Mouse (Mus musculus) heart, embryonic 15.5 days (tissue): ENCODE measurements around the gene Tssk6. TPM values are rescaled to one million over a fixed set of nuclear protein-coding genes. Genes with fewer than 3 reads are reported as not detected.

Experiments used
- ATAC-seq: fragments of 200-750 bp; cut with Nextera tagmentation; replicated peaks from 2 replicates; pipeline ENCODE4 v1.8.0; 2017; ENCODE audit warnings: low read depth, moderate TSS enrichment; ENCODE audit not compliant: insufficient number of reproducible peaks, insufficient read depth, low FRiP score
- H3K27ac ChIP-seq: fragments of 300-500 bp; sonication (generic); 2 replicates; pipeline ENCODE4 v1.5.1; 2015; ENCODE audit warnings: mild to moderate bottlenecking, inconsistent platforms
- H3K27me3 ChIP-seq: fragments of 300-500 bp; sonication (generic); 2 replicates; pipeline ENCODE4 v1.6.1; 2015; ENCODE audit warnings: inconsistent platforms
- H3K36me3 ChIP-seq: fragments of 300-500 bp; sonication (generic); 2 replicates; pipeline ENCODE4 v1.6.1; 2015; ENCODE audit warnings: mild to moderate bottlenecking, inconsistent platforms
- H3K4me1 ChIP-seq: fragments of 300-500 bp; sonication (generic); replicated peaks from 2 replicates; pipeline ENCODE4 v1.6.1; 2015; ENCODE audit warnings: inconsistent platforms
- H3K4me2 ChIP-seq: fragments of 300-500 bp; sonication (generic); 2 replicates; pipeline ENCODE4 v1.6.1; 2015; ENCODE audit warnings: inconsistent platforms, mild to moderate bottlenecking, moderate library complexity
- H3K4me3 ChIP-seq: fragments of 300-500 bp; sonication (generic); 2 replicates; pipeline ENCODE4 v1.5.1; 2015; ENCODE audit warnings: mild to moderate bottlenecking, inconsistent platforms
- H3K9ac ChIP-seq: fragments of 300-500 bp; sonication (generic); 2 replicates; pipeline ENCODE4 v1.6.1; 2015; ENCODE audit warnings: mild to moderate bottlenecking, inconsistent platforms
- H3K9me3 ChIP-seq: fragments of 300-500 bp; sonication (generic); replicated peaks from 2 replicates; pipeline ENCODE4 v1.6.1; 2016; ENCODE audit warnings: inconsistent platforms
- whole genome bisulfite sequencing: fragments of 180-500 bp; shearing (Covaris S2); methylation state at CpG from one replicate; pipeline ENCODE4 v1.1.7; 2015; ENCODE audit warnings: mixed read lengths; 5-methylcytosine and 5-hydroxymethylcytosine counted together
- polyA plus RNA-seq: library from polyadenylated mRNA; unstranded; fragments of >200 nt; fragmentation: Nextera tagmentation; extraction: Ambion mirVana; gene quantifications from 2 replicates; pipeline ENCODE4 v1.2.1, GENCODE M21; 2015

Tssk6 gene
- polyA plus RNA-seq, 1 experiment from 2014 or later = 1.5 TPM

GRCm38 (mm10) chr8:69901484-69902162 is 361 bp upstream of the Tssk6 start:
- Histone ChIP-seq H3K4me2 (peak overlapping the region; percentile 90), H3K9ac (peak overlapping the region; percentile 71), H3K9me3 (no peaks in the 10 kb centered on the region), H3K36me3 (peaks cover 3% of the 10 kb centered on the region), H3K4me1 (peaks cover 64% of the 10 kb centered on the region), H3K4me3 (peak overlapping the region; percentile 79), H3K27me3 (no peaks in the 10 kb centered on the region), H3K27ac (peak overlapping the region; percentile 93)
- WGBS = 1% methylated on average over 41 of the region's 41 CpGs
- ATAC-seq = peak; percentile 65

GRCm38 (mm10) chr8:69903063-69903542 is 1.1 kb downstream of the Tssk6 start:
- Histone ChIP-seq H3K36me3 (peaks cover 8% of the 10 kb centered on the region), H3K9ac (peak overlapping the region; percentile 70), H3K9me3 (no peaks in the 10 kb centered on the region), H3K27ac (peak overlapping the region; percentile 93), H3K4me2 (peak overlapping the region; percentile 90), H3K27me3 (no peaks in the 10 kb centered on the region), H3K4me3 (peak overlapping the region; percentile 79), H3K4me1 (peaks cover 50% of the 10 kb centered on the region)
- under 1% methylated on average over 45 of the region's 45 CpGs for WGBS
- ATAC-seq = peak; percentile 87

GRCm38 (mm10) chr8:69904096-69904495 is 2.1 kb downstream of the Tssk6 start:
- ATAC-seq = no peak
- H3K9ac ChIP-seq = no peak overlapping the region
- H3K27me3 ChIP-seq = no peaks in the 10 kb centered on the region
- no peaks in the 10 kb centered on the region for H3K9me3 ChIP-seq
- H3K36me3 ChIP-seq = peaks cover 16% of the 10 kb centered on the region
- 79% methylated on average over 8 of the region's 8 CpGs for WGBS
- no peak overlapping the region for H3K4me3 ChIP-seq
- peaks cover 43% of the 10 kb centered on the region for H3K4me1 ChIP-seq
- no peak overlapping the region for H3K4me2 ChIP-seq
- H3K27ac ChIP-seq = no peak overlapping the region

- Histone ChIP-seq H3K36me3 (peaks cover 35% of the 10 kb centered on the region), H3K9me3 (no peaks in the 10 kb centered on the region), H3K9ac (no peak overlapping the region), H3K4me3 (no peak overlapping the region), H3K4me2 (no peak overlapping the region), H3K27me3 (no peaks in the 10 kb centered on the region), H3K27ac (no peak overlapping the region), H3K4me1 (peaks cover 31% of the 10 kb centered on the region)
- WGBS = 82% methylated on average over 2 of the region's 2 CpGs
- ATAC-seq = no peak
Observed at GRCm38 (mm10) chr8:69906260-69906659, 4.3 kb downstream of the Tssk6 start.

DNA sequence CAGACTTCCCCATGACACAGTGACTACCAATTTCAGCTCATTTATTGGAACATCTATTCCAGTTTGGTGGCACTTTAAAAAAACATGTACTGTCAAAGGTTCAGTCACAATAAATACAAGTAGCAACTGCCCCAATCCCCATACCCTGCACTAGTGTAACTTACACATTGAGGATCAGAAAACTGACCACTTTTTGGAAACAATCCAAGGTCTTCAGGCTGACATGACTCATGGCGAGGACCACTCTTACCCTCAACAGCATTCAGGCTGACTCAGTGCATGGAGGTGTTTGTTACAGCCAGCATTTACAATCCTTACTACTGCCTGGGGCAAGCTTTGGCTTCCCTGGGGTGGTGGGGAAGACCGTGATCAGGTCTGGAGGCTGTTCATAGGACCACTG is 5.1 kb downstream of the Tssk6 start:
- H3K4me1 ChIP-seq = peaks cover 26% of the 10 kb centered on the region
- no peak overlapping the region for H3K4me3 ChIP-seq
- 72% methylated on average over 2 of the region's 2 CpGs for WGBS
- H3K27ac ChIP-seq = no peak overlapping the region
- no peak for ATAC-seq
- no peak overlapping the region for H3K9ac ChIP-seq
- no peaks in the 10 kb centered on the region for H3K27me3 ChIP-seq
- H3K9me3 ChIP-seq = no peaks in the 10 kb centered on the region
- H3K36me3 ChIP-seq = peaks cover 44% of the 10 kb centered on the region
- H3K4me2 ChIP-seq = no peak overlapping the region

- ATAC-seq = no peak
- 92% methylated on average over 13 of the region's 13 CpGs for WGBS
- no peak overlapping the region for H3K4me2 ChIP-seq
- H3K27ac ChIP-seq = no peak overlapping the region
- peaks cover 22% of the 10 kb centered on the region for H3K4me1 ChIP-seq
- no peak overlapping the region for H3K9ac ChIP-seq
- no peak overlapping the region for H3K4me3 ChIP-seq
- peaks cover 79% of the 10 kb centered on the region for H3K36me3 ChIP-seq
- no peaks in the 10 kb centered on the region for H3K27me3 ChIP-seq
- no peaks in the 10 kb centered on the region for H3K9me3 ChIP-seq
Observed at GRCm38 (mm10) chr8:69911917-69912316, 9.9 kb downstream of the Tssk6 start.

DNA sequence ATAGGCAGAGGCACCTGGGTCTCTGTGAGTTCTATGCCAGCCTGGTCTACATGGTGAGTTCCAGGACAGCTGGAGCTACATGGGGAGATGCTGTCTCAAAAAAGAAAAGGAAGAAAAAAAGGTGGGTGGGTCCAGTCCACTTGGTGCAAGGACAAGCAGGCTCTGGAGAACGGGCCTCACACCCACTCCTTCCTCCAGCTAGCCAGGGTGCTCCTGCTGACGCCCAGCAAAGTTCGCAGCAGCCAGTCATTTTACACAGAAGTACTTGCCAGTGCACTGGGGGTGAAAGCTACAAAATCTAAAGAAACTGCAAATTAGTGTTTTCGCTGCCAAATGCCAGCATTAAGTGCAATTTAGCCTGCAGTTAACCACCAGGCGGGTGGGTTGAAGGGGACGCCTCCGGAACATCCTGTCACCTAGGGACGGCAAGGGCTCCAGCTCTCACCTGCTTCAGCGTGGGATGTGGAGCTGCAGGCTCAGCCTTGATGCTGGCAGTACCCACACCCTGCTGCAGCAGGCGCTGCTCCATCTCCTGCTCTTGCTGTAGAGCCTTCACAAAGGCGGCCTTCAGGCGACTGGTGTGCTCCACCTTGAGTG is 10.6 kb downstream of the Tssk6 start:
- Histone ChIP-seq H3K4me1 (peaks cover 22% of the 10 kb centered on the region), H3K4me2 (no peak overlapping the region), H3K4me3 (no peak overlapping the region), H3K36me3 (peaks cover 83% of the 10 kb centered on the region), H3K27ac (no peak overlapping the region), H3K9me3 (no peaks in the 10 kb centered on the region), H3K9ac (no peak overlapping the region), H3K27me3 (no peaks in the 10 kb centered on the region)
- 90% methylated on average over 12 of the region's 12 CpGs for WGBS
- no peak for ATAC-seq

GRCm38 (mm10) chr8:69914526-69914925 is 12.5 kb downstream of the Tssk6 start:
- no peaks in the 10 kb centered on the region for H3K9me3 ChIP-seq
- no peak overlapping the region for H3K4me3 ChIP-seq
- peaks cover 68% of the 10 kb centered on the region for H3K36me3 ChIP-seq
- no peak overlapping the region for H3K4me2 ChIP-seq
- H3K4me1 ChIP-seq = peaks cover 25% of the 10 kb centered on the region
- WGBS = 70% methylated on average over 4 of the region's 4 CpGs
- H3K27me3 ChIP-seq = no peaks in the 10 kb centered on the region
- no peak overlapping the region for H3K9ac ChIP-seq
- no peak for ATAC-seq
- peak overlapping the region; percentile 91 for H3K27ac ChIP-seq

GRCm38 (mm10) chr8:69915748-69916147 is 13.8 kb downstream of the Tssk6 start:
- H3K27me3 ChIP-seq = no peaks in the 10 kb centered on the region
- peak; percentile 82 for ATAC-seq
- peaks cover 56% of the 10 kb centered on the region for H3K36me3 ChIP-seq
- 22% methylated on average over 5 of the region's 5 CpGs for WGBS
- peak overlapping the region; percentile 30; the same call in 1 of the 2 replicates for H3K4me2 ChIP-seq
- H3K9me3 ChIP-seq = no peaks in the 10 kb centered on the region
- H3K9ac ChIP-seq = no peak overlapping the region
- H3K4me1 ChIP-seq = peaks cover 38% of the 10 kb centered on the region
- no peak overlapping the region for H3K4me3 ChIP-seq
- H3K27ac ChIP-seq = peak overlapping the region; percentile 91

- Histone ChIP-seq H3K27me3 (no peaks in the 10 kb centered on the region), H3K4me1 (peaks cover 52% of the 10 kb centered on the region), H3K27ac (no peak overlapping the region), H3K4me2 (no peak overlapping the region), H3K36me3 (peaks cover 29% of the 10 kb centered on the region), H3K9ac (no peak overlapping the region), H3K4me3 (no peak overlapping the region), H3K9me3 (no peaks in the 10 kb centered on the region)
- ATAC-seq = no peak
Observed at GRCm38 (mm10) chr8:69918506-69918905, 16.5 kb downstream of the Tssk6 start.

GRCm38 (mm10) chr8:69919010-69919409 is 17.0 kb downstream of the Tssk6 start:
- Histone ChIP-seq H3K9me3 (no peaks in the 10 kb centered on the region), H3K4me2 (no peak overlapping the region), H3K4me1 (peaks cover 57% of the 10 kb centered on the region), H3K27me3 (no peaks in the 10 kb centered on the region), H3K27ac (peak overlapping the region; percentile 14; the same call in 1 of the 2 replicates), H3K9ac (no peak overlapping the region), H3K36me3 (peaks cover 24% of the 10 kb centered on the region), H3K4me3 (no peak overlapping the region)
- 62% methylated on average over 1 of the region's 1 CpGs for WGBS
- ATAC-seq = peak; percentile 23; the same call in 1 of the 2 replicates
